Mouse (Mus musculus): ENCODE results near the gene Cerkl.

GRCm38 (mm10) chr2:79460586-79460985 is 4.0 kb upstream of the Cerkl start:
- TF ChIP-seq CTCF (IDR thresholded peaks at IDR 0.05; ENCODE audit: borderline replicate concordance, insufficient read depth, low read depth, low read length) = no peak
- TF ChIP-seq POLR2A (IDR thresholded peaks at IDR 0.05; ENCODE audit: borderline replicate concordance, insufficient read depth, low read length) = no peak

All from cerebellum, adult 2 months (tissue).